Mouse (Mus musculus): Measurements from ENCODE around the gene Msi2. TPM values are rescaled to one million over a fixed set of nuclear protein-coding genes. Genes with fewer than 3 reads are reported as not detected.
A peak's percentile ranks its signal among the peaks of the same experiment; 100 is the strongest.

Gene Msi2
- polyA plus RNA-seq, 1 experiment: 18.3 TPM

GRCm38 (mm10) chr11:88564363-88564762, 153.9 kb downstream of the Msi2 start:
- no peak for TF ChIP-seq GATA1 (IDR thresholded peaks at IDR 0.05; ENCODE audit: low read length)

DNA sequence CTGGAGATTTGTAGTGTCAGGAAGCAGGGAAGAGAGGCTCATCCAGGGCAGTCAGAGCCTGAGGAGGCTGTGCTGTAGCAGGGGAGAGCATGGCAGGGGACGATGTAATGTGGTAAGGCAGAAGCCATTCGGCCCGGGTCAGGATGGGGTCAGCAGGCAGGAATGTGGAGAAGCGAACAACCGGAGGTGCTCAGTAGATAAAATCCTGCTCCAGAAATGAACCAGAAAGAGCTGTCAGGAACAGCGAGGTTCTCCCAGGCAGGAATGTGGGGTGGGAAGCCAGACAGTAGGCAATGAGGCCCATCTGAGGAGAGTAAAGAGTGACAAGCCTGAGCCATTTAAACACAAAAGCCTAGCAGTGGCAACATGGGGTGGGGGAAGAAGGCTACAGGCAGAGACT, 157.1 kb downstream of the Msi2 start:
- TF ChIP-seq GATA1 (IDR thresholded peaks at IDR 0.05; ENCODE audit: low read length): no peak

GRCm38 (mm10) chr11:88560634-88561033, 157.7 kb downstream of the Msi2 start:
- no peak for TF ChIP-seq GATA1 (IDR thresholded peaks at IDR 0.05; ENCODE audit: low read length)

- TF ChIP-seq GATA1 (IDR thresholded peaks at IDR 0.05; ENCODE audit: low read length): no peak
These were observed 158.8 kb downstream of the Msi2 start for GRCm38 (mm10) chr11:88559365-88559970.

DNA sequence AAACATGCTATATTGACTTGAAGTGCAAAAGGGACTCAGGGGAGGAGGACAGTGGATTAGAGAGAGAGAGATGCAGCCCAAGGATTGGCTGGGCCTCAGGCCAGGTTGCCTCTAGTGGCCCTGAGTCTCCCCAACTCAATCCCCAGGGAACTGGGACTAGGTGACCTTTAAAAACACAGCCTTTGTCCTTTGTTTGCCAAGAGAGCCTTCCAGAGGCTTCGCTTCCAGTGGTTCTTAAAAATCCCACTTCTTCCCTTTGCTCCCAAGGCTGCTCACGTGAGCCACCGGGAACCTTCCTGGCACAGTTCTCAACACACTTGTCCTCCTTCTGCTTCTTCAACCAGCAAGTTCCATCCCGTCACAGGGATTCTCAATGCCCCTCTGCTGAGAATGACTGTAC, 159.6 kb downstream of the Msi2 start:
- TF ChIP-seq GATA1 (IDR thresholded peaks at IDR 0.05; ENCODE audit: low read length): no peak

GRCm38 (mm10) chr11:88557828-88558580, 160.3 kb downstream of the Msi2 start:
- no peak for TF ChIP-seq GATA1 (IDR thresholded peaks at IDR 0.05; ENCODE audit: low read length)

- TF ChIP-seq GATA1 (IDR thresholded peaks at IDR 0.05; ENCODE audit: low read length): no peak
These were observed 161.1 kb downstream of the Msi2 start for GRCm38 (mm10) chr11:88557116-88557768.

GRCm38 (mm10) chr11:88555902-88556549, 162.3 kb downstream of the Msi2 start:
- TF ChIP-seq GATA1 (IDR thresholded peaks at IDR 0.05; ENCODE audit: low read length): no peak

DNA sequence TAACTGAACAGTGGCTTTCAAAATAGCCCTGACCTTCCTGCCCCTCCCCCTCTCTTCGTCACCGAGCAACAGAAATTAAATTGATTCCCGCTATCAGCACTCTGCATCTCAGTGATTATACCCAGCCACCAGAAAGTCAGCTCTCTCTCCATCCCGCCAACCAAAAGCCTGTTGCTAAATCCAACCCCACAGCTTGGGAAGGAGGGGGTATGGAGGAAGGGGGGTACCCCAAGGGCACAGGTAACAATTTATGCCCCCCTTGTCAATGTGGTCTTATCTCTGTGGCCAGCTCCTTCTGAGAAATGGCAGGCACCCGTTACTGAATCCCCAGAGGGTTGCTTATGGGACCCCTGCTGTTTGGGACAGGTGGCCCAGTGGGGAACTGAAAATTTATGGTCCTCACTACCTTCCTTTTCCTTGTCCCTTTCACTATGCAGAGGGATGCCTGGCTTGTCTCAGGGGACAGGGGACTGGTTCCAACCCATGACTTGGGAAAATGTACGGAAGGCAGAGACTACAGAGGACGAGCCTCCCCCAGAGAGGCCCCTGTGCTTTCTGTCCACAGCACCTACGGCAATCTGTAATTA, 163.0 kb downstream of the Msi2 start:
- TF ChIP-seq GATA1 (IDR thresholded peaks at IDR 0.05; ENCODE audit: low read length): peak; percentile 43

- TF ChIP-seq GATA1 (IDR thresholded peaks at IDR 0.05; ENCODE audit: low read length): peak; percentile 28
These were observed 164.6 kb downstream of the Msi2 start for GRCm38 (mm10) chr11:88553521-88554310.

- TF ChIP-seq GATA1 (IDR thresholded peaks at IDR 0.05; ENCODE audit: low read length): no peak
These were observed 165.3 kb downstream of the Msi2 start for GRCm38 (mm10) chr11:88552987-88553386.

- TF ChIP-seq GATA1 (IDR thresholded peaks at IDR 0.05; ENCODE audit: low read length): no peak
These were observed 165.9 kb downstream of the Msi2 start for GRCm38 (mm10) chr11:88552385-88552784.

GRCm38 (mm10) chr11:88551034-88551433, 167.3 kb downstream of the Msi2 start:
- no peak for TF ChIP-seq GATA1 (IDR thresholded peaks at IDR 0.05; ENCODE audit: low read length)

GRCm38 (mm10) chr11:88550083-88550907, 168.0 kb downstream of the Msi2 start:
- no peak for TF ChIP-seq GATA1 (IDR thresholded peaks at IDR 0.05; ENCODE audit: low read length)

Data from G1E-ER4 (cell line).